Mouse (Mus musculus): ENCODE measurements around the gene Ptgds. TPM values are rescaled to one million over a fixed set of nuclear protein-coding genes. Genes with fewer than 3 reads are reported as not detected.

The Ptgds gene
- polyA plus RNA-seq, 1 experiment from 2014 or later: not detected

GRCm38 (mm10) chr2:25422587-25423410 is 47.0 kb downstream of the Ptgds start, which contains the start of gene Fut7:
Gene Fut7 (plus strand): TSS chr2:25423267.
- Histone ChIP-seq H3K36me3 (ENCODE audit: inconsistent target) (no peaks in the 10 kb centered on the region), H3K79me2 (ENCODE audit: inconsistent target) (no peaks in the 10 kb centered on the region; the same call in 1 of the 2 replicates), H3K27ac (peak within 1 kb of the TSS; percentile 83), H3K4me3 (ENCODE audit: inconsistent target) (no peak within 1 kb of the TSS)
- WGBS (ENCODE audit: missing documents): under 1% methylated on average over 17 of the region's 17 CpGs

GRCm38 (mm10) chr2:25421896-25422295 is 48.0 kb downstream of the Ptgds start:
- Histone ChIP-seq H3K79me2 (ENCODE audit: inconsistent target) (no peaks in the 10 kb centered on the region; the same call in 1 of the 2 replicates), H3K27ac (peak overlapping the region; percentile 83; the same call in 1 of the 2 replicates), H3K36me3 (ENCODE audit: inconsistent target) (no peaks in the 10 kb centered on the region), H3K4me3 (ENCODE audit: inconsistent target) (no peak overlapping the region)
- WGBS (ENCODE audit: missing documents): 33% methylated on average over 3 of the region's 3 CpGs

- Histone ChIP-seq H3K36me3 (ENCODE audit: inconsistent target) (no peaks in the 10 kb centered on the region), H3K4me3 (ENCODE audit: inconsistent target) (no peak overlapping the region), H3K27ac (no peak overlapping the region), H3K79me2 (ENCODE audit: inconsistent target) (no peaks in the 10 kb centered on the region)
- 58% methylated on average over 3 of the region's 3 CpGs for WGBS (ENCODE audit: missing documents)
Measured at GRCm38 (mm10) chr2:25417426-25417825, 52.4 kb downstream of the Ptgds start.

Other genes with a start within 250 kb of the Ptgds start
- gene Tubb4b, start 245.3 kb downstream of the Ptgds start, polyA plus RNA-seq (2018): 49.1 to 144 TPM (median 76.8 TPM) in 3 replicates
- not detected in 3 replicates for gene Slc34a3, start 235.7 kb downstream of the Ptgds start, polyA plus RNA-seq (2018)
- gene Rnf224, start 233.3 kb downstream of the Ptgds start, polyA plus RNA-seq (2018): not detected in 3 replicates
- 0.21 to 0.42 TPM in 2 of 3 replicates, not detected in the other for gene Rnf208, start 227.8 kb downstream of the Ptgds start, polyA plus RNA-seq (2018)
- gene Cysrt1, start 227.6 kb downstream of the Ptgds start, polyA plus RNA-seq (2018): not detected in 3 replicates
- gene AL732309.1, start 223.2 kb downstream of the Ptgds start, polyA plus RNA-seq (2018): 3.0 to 6.1 TPM (median 4.7 TPM) in 3 replicates
- gene Tmem203, start 214.6 kb downstream of the Ptgds start, polyA plus RNA-seq (2018): 5.9 to 17.1 TPM (median 12.4 TPM) in 3 replicates
- gene Tprn, start 207.4 kb downstream of the Ptgds start, polyA plus RNA-seq (2018): 6.1 to 7.8 TPM (median 6.6 TPM) in 3 replicates
- 26.0 to 60.7 TPM (median 55.7 TPM) in 3 replicates for gene Ssna1, start 197.6 kb downstream of the Ptgds start, polyA plus RNA-seq (2018)
- gene Anapc2, start 197.6 kb downstream of the Ptgds start, polyA plus RNA-seq (2018): 51.0 to 59.8 TPM (median 54.1 TPM) in 3 replicates
- gene Tmem210, start 181.9 kb downstream of the Ptgds start, polyA plus RNA-seq (2018): not detected in 3 replicates
- not detected in 3 replicates for gene Lrrc26, start 180.1 kb downstream of the Ptgds start, polyA plus RNA-seq (2018)
- gene Grin1, start 150.9 kb downstream of the Ptgds start, polyA plus RNA-seq (2018): not detected in 3 replicates
- gene Man1b1, start 137.7 kb downstream of the Ptgds start, polyA plus RNA-seq (2018): 36.0 to 43.5 TPM (median 43.4 TPM) in 3 replicates
- gene Dpp7, start 113.7 kb downstream of the Ptgds start, polyA plus RNA-seq (2018): 101 to 192 TPM (median 107 TPM) in 3 replicates
- gene Uap1l1, start 104.4 kb downstream of the Ptgds start, polyA plus RNA-seq (2018): 55.8 to 128 TPM (median 119 TPM) in 3 replicates
- gene Sapcd2, start 97.7 kb downstream of the Ptgds start, polyA plus RNA-seq (2018): 0.13 to 0.73 TPM in 2 of 3 replicates, not detected in the other
- gene Entpd2, start 74.2 kb downstream of the Ptgds start, polyA plus RNA-seq (2018): 0.07 TPM in 1 of 3 replicates, not detected in the others
- 1.2 to 2.9 TPM (median 2.5 TPM) in 3 replicates for gene Npdc1, start 70.7 kb downstream of the Ptgds start, polyA plus RNA-seq (2018)
- gene Fut7, start 46.8 kb downstream of the Ptgds start, polyA plus RNA-seq (2018): 1.3 to 2.4 TPM (median 2.2 TPM) in 3 replicates
- gene Abca2, start 41.3 kb downstream of the Ptgds start, polyA plus RNA-seq (2018): 9.5 to 19.7 TPM (median 13.5 TPM) in 3 replicates
- gene Clic3, start 13.2 kb downstream of the Ptgds start, polyA plus RNA-seq (2018): not detected in 3 replicates
- 6.0 to 12.9 TPM (median 6.4 TPM) in 3 replicates for gene Paxx, start 9.0 kb downstream of the Ptgds start, polyA plus RNA-seq (2018)
- gene Lcn12, start 23.9 kb upstream of the Ptgds start, polyA plus RNA-seq (2018): not detected in 3 replicates
- 21.9 to 35.3 TPM (median 28.7 TPM) in 3 replicates for gene Fbxw5, start 30.7 kb upstream of the Ptgds start, polyA plus RNA-seq (2018)
- 0.14 to 2.1 TPM in 2 of 3 replicates, not detected in the other for gene C8g, start 31.7 kb upstream of the Ptgds start, polyA plus RNA-seq (2018)
- 6.2 to 13.5 TPM (median 12.4 TPM) in 3 replicates for gene Traf2, start 76.9 kb upstream of the Ptgds start, polyA plus RNA-seq (2018)
- gene Edf1, start 87.8 kb upstream of the Ptgds start, polyA plus RNA-seq (2018): 258 to 279 TPM (median 262 TPM) in 3 replicates
- 0.04 to 0.60 TPM (median 0.15 TPM) in 3 replicates for gene Mamdc4, start 104.8 kb upstream of the Ptgds start, polyA plus RNA-seq (2018)
- 9.0 to 13.7 TPM (median 13.0 TPM) in 3 replicates for gene Phpt1, start 105.2 kb upstream of the Ptgds start, polyA plus RNA-seq (2018)
- gene Ajm1, start 111.7 kb upstream of the Ptgds start, polyA plus RNA-seq (2018): 0.07 to 0.50 TPM (median 0.26 TPM) in 3 replicates
- 48.4 to 64.3 TPM (median 52.1 TPM) in 3 replicates for gene Rabl6, start 138.5 kb upstream of the Ptgds start, polyA plus RNA-seq (2018)
- gene Ccdc183, start 147.6 kb upstream of the Ptgds start, polyA plus RNA-seq (2018): not detected in 3 replicates
- 22.2 to 28.7 TPM (median 23.3 TPM) in 3 replicates for gene Tmem141, start 152.0 kb upstream of the Ptgds start, polyA plus RNA-seq (2018)
- gene Fcna, start 158.0 kb upstream of the Ptgds start, polyA plus RNA-seq (2018): 12.7 to 19.5 TPM (median 16.6 TPM) in 3 replicates
- not detected in 3 replicates for gene Lcn8, start 183.1 kb upstream of the Ptgds start, polyA plus RNA-seq (2018)
- gene Lcn5, start 187.9 kb upstream of the Ptgds start, polyA plus RNA-seq (2018): not detected in 3 replicates
- not detected in 3 replicates for gene Lcn6, start 206.7 kb upstream of the Ptgds start, polyA plus RNA-seq (2018)
- gene Lcn10, start 212.7 kb upstream of the Ptgds start, polyA plus RNA-seq (2018): not detected in 3 replicates
- not detected in 3 replicates for gene Obp2a, start 230.0 kb upstream of the Ptgds start, polyA plus RNA-seq (2018)
- gene Bmyc, start 236.7 kb upstream of the Ptgds start, polyA plus RNA-seq (2018): 8.6 to 19.6 TPM (median 15.7 TPM) in 3 replicates